Mouse (Mus musculus) left cerebral cortex, adult 18-20 months (tissue): ENCODE data around the gene Cdk8. TPM values are rescaled to one million over a fixed set of nuclear protein-coding genes. Genes with fewer than 3 reads are reported as not detected.

ENCODE experiments used
- DNase-seq, 2 experiments: peaks; one replicate each; pipeline ENCODE4 v3.0.0; 2021 to 2022; ENCODE audit warnings: low spot score in 2 of 2, mixed read lengths in 1 of 2
- total RNA-seq, 2 experiments: library from RNA; stranded (reverse); gene quantifications; 2 replicates each; pipeline ENCODE4 v1.2.3; 2021

Cdk8 gene
- total RNA-seq, 2 experiments from 2014 or later: 43.2 to 44.0 TPM

- no peak for DNase-seq
Observed at GRCm38 (mm10) chr5:146232056-146232675, 1.1 kb downstream of the Cdk8 start.

DNA sequence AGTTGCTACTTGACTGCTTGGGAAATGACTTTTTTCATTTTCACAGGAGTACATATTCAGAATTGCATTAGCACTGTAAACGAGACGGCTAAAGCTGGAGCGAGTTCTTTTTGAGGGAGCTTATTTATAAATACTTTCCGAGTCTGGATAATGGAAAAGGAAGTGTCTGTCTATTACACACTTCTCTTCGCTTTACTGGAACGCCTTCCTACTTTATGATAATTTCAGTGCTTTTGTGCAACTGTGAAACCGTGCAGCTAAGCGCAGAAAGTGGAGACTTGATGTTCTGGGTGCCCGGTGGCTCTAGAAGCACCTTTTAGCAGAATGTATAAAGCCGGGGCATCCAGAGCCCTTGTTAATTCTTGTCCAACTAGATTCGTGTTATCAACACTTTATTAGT, 1.8 kb downstream of the Cdk8 start:
- DNase-seq: no peak

DNA sequence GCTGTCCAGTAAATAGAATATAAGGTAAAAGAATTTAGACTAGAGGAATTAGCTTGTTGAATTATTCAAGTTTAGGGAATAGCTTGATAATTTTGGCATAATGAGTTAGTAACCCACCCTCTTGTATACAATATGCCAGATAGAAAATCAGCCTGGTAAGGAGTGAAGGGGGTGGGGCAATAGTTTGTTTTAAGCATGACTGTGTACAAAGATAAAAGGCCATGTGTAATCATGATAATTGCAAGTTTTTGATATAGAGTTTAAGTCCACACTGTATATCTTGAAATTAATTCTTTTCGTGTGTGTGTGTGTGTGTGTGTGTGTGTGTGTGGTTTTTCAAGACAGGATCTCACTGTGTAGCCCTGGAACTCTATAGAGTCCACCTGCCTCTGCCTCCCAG, 3.3 kb downstream of the Cdk8 start:
- DNase-seq: no peak

DNA sequence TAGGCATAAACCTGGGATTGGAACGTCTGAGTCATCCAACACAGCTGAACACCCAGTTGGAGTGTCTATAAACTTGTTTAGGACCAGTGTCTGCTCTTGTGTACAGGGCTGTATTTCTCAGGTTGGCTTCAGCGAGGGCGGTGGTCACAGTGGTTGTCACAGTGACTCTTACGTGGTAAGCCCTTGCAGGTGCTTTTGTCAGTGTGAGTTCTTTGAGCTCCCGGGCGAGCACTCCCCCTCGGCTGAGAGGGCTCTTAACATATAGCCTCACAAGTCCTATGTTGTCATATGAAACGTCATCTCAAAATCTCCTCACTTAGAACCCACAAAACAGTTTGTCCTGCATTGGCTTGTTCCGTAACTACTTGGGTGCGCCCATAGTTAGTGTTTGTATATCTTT, 7.2 kb downstream of the Cdk8 start:
- no peak for DNase-seq

DNA sequence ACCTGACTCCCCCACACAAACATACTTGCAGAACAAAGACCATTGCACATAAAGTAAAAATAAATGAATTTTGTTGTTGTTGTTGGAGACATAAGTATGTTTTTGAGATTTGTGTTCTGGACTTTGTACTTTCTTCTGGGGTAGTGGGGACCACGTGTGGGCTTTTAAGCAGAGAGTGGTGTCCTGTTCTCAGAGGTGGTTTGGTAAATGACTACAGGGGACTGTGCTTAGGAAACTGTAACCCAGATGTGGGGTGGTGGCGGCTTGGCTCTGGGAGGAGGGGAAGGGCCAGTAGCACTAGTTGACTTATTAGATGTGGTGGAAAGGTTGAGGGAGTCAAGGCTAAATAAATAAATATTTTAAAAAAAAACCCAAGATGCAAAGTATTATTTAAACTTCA, 9.7 kb downstream of the Cdk8 start:
- DNase-seq: no peak

DNA sequence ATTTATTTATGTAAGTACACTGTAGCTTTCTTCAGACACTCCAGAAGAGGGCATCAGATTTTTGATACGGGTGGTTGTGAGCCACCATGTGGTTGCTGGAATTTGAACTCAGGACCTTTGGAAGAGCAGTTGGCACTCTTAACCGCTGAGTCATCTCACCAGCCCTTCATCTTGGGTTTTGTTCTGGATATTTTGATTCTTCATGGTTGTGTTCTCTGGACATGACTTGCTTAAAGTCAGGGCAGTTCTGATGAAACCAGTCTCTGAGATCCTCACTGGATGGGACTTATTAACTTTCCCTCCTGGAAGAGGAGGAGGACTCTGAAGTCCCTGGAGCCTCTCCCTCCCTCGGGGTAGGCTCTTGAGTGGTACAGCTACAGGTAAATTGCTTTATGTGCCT, 10.2 kb downstream of the Cdk8 start:
- no peak for DNase-seq

DNA sequence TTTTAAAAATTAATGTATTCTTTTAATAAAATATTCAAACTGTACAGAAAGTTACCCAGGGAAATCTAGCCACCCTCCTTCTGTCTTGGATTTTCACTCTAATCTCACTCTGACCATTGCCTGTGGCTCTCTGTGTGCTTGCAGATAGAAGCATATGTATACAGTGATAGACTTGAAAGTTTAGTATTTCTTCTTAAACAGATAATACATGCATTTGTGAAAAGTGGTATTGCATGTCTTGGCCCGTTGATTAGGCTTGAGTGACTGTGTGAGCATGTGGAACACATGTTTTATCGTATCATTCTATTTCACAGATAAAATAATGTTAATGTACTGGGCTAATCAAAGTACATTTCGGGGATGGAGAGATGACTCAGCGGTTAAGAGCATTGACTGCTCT, 14.2 kb downstream of the Cdk8 start:
- DNase-seq: no peak

- no peak for DNase-seq
Observed at GRCm38 (mm10) chr5:146245646-146246370, 14.8 kb downstream of the Cdk8 start.

DNA sequence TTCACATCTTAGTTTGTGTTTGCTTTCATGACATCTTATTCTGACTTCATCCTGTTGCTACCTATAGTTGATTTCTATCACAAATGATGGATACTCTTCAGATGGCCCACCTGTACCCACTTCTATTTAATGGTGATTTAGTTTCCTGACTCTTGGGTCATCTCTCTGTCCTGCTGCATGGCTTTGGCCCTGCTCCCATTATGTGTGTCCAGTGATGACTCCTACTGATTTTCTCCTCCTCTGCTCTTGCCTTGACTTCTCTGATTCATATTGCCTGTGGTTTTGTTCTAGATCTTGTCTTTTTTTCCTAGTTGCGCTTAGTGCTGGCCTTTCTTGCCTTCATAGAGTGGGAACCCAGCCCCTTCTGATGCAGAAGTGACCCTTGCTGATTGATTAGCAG, 15.4 kb downstream of the Cdk8 start:
- DNase-seq: no peak

DNA sequence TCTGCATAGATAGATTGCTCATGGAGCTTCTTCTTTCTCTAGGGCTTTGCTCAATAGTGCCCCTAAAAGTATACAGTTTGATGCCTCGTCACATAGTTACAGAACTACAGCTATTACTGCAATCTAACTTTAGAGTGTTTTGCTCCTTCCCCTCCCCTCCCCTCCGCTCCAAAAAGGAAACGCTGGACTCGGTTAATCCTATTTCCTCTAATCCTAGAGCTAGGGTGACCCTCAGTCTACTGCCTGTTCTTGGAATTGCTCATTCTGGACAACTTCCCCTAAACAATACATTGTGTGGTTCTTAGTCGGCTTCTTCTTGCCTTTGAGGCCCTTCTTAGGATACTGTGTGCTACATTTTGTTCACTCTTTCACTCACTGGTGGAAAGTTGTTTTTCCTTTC, 16.7 kb downstream of the Cdk8 start:
- DNase-seq: no peak

DNA sequence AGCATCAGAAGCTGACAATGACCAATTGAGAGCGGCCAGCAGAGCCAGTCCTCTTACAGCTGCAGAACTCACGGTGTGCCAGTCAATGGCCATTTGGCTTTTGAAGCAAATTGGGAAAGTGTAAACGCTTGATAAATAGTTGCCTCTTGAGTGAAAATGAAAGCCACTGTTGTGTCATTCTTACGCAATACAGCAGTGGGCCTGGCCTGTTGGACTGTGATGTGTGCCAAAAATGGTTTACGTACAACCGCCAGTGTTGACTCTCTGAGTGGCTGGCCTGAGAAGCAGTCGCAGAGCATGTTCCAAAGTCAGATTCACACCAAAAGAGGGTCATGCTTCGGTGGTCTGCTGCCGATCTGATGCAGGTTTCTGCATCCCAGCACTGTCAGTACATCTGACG, 17.7 kb downstream of the Cdk8 start:
- no peak for DNase-seq

DNA sequence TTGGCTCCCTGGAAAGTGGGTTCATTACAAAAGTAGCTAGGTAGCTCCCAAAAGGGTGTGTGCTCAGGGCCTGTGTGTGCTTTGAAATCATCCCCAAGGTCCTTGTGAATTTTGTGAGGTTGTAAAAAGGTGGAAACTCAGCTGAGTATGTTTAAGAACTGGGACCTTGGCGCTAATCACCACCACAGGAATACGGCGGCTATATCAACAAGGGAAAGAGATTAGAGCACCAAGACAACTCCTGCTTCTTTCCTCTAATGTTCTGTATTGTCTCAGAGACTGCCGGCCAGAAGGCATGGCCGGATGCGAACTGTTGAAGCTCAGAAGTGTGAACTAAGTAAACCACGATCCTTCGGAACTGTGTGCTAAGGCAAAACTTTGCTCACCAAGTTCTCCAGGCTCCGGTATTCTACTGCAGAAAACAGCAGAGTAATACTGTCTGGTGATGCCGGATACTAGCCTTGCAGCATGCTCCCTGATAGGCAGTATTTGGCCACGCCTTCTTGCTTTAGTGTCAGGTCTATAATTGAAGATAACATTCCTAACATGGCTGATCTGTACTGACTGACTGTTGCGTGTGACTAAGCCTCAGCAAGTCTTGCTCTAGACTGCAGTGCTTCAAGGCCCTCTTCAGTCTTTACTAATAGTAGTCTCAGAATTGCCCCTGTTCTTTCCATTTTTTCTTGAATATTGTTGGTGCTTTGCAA, 19.5 kb downstream of the Cdk8 start:
- DNase-seq: no peak

GRCm38 (mm10) chr5:146251663-146252429, 20.8 kb downstream of the Cdk8 start:
- no peak for DNase-seq

GRCm38 (mm10) chr5:146253644-146254043, 22.6 kb downstream of the Cdk8 start:
- DNase-seq: no peak

DNA sequence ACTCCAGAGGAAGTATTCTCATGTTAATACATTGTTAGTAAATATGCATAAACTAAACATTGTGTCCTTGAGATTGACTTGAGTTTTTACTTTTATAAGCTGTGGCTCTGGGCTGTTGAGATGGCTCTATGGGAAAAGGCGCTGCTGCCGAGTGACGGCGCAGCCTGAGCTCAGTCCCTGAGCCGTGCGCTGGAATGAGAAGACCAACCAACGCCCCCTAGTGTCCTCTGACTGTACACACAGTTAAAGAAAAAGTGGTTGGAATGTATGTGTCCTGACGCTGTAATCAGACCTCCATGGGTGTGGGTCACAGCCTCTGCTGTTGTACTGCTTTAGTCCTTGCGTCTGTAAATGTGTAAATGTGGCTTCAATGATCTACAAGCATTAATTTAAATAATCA, 29.0 kb downstream of the Cdk8 start:
- no peak for DNase-seq

GRCm38 (mm10) chr5:146265934-146266591, 35.0 kb downstream of the Cdk8 start:
- no peak for DNase-seq

DNA sequence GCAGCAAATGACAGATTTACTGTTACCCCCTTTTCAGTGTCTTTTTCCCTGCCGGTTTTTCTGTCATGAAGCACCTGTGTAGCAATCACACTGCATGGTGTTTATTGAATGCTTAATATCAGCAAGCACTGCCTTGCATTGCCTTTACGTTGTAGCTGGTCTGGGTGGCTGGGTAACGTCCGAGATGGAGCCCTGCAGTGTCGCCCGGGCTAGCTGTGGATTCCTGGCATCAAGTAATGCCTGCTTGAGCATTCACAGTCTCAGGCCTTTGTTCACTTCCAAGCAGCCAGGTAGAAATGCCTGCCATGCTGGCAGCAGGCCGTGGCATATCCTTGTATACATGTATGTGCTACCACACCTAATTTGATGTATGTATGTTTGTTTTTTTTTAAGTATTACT, 36.7 kb downstream of the Cdk8 start:
- DNase-seq: no peak

DNA sequence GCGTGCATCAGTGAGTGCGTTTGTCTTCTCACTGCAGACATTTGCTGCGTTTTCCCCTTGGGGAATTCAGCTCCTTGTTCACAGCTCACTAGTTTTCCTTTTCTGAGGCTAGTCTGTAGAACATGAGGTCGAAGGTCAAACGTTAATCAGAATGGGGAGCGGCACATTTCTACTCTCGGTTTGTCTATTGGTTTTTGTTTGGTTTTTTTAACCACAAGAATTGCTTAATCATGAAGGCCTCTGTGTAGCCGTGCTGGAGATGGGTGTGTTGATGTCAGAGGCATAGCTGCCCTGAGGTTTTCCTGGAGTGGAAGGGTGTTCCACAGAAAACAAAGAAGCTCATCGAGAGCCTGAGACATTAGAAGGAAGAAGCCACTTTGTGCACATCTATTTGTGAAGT, 39.6 kb downstream of the Cdk8 start:
- no peak for DNase-seq

DNA sequence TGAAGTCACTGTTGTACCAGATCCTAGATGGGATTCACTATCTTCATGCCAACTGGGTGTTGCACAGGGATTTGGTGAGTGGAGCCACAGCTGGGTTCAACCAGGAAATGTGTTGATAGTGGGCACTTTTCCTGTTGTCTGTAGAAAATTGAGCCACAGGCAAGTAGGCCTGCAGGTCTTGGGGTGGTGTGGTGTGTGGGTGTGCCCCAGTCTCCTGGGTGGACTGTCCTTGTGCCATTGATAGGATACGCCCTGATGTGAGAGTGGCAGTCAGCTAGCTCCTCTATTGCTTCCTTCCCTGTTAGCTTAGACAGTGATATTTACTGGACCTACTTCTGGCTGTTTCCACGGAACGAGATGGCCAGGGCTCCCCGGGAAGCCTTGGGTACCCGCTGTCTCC, 40.6 kb downstream of the Cdk8 start:
- no peak for DNase-seq

- DNase-seq: no peak
Observed at GRCm38 (mm10) chr5:146273096-146273495, 42.1 kb downstream of the Cdk8 start.

DNA sequence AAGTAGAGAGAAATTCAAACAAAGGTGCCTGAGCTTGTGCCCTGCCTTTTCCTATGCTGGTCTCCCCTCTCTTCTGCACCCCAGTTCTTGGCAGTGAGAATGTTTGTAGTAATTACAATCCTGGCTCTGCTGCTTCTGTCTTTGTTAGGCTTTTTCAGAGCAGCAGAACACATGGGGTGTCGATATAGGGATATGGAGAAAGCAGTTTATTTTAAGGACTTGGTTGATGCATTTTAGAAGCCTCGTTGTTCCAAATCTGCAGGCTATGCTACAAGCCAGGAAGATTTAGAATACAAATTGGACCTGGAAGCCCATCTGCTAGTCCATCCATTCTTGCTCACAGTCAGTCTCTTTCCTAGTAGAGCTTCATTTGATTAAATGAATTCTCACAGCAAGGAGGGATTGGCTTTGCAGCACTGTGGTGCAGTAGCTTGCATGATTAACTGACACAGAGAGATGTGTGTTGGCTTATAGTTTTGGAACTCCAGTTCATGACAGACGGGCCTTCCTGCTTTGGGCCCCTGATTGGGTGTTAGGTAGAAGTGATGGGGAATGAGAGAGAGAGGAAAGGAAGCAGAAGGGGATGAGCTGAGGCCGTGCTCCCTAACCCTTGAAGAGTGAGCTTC, 43.5 kb downstream of the Cdk8 start:
- DNase-seq: no peak
